Mouse (Mus musculus) small intestine, adult 2 months (tissue): ENCODE results near the gene Cacng4. TPM values are rescaled to one million over a fixed set of nuclear protein-coding genes. Genes with fewer than 3 reads are reported as not detected.

ENCODE experiments used
- H3K27ac ChIP-seq: fragments of 200-500 bp; 2 replicates; pipeline ENCODE4 v1.5.1; 2012; ENCODE audit warnings: low read depth, low read length, control low read depth, inconsistent platforms; ENCODE audit not compliant: insufficient read depth
- H3K27me3 ChIP-seq: fragments of 200-500 bp; 2 replicates; pipeline ENCODE4 v1.6.1; 2012; ENCODE audit warnings: mild to moderate bottlenecking, moderate library complexity, low read length, inconsistent platforms; ENCODE audit not compliant: control insufficient read depth, insufficient read depth
- H3K36me3 ChIP-seq: fragments of 200-500 bp; 2 replicates; pipeline ENCODE4 v1.6.1; 2012; ENCODE audit warnings: mild to moderate bottlenecking, low read length, control low read depth, inconsistent platforms; ENCODE audit not compliant: control insufficient read depth, insufficient read depth
- H3K4me1 ChIP-seq: fragments of 200-500 bp; 2 replicates; pipeline ENCODE4 v1.6.1; 2012; ENCODE audit warnings: low read length, inconsistent platforms, mixed read lengths; ENCODE audit not compliant: control insufficient read depth, insufficient read depth, insufficient read length
- H3K4me3 ChIP-seq: fragments of 200-500 bp; 2 replicates; pipeline ENCODE4 v1.5.1; 2012; ENCODE audit warnings: low read depth, mild to moderate bottlenecking, control low read depth, inconsistent platforms, low read length, moderate library complexity
- CTCF ChIP-seq: fragments of 200-500 bp; IDR thresholded peaks from 2 replicates; pipeline ENCODE4 v1.5.1; 2012; ENCODE audit warnings: low read depth, mild to moderate bottlenecking, control low read depth, inconsistent platforms, low read length, moderate library complexity, mixed read lengths; ENCODE audit not compliant: insufficient replicate concordance, insufficient read length; ENCODE audit errors: extremely low read depth
- POLR2A ChIP-seq: fragments of 200-500 bp; IDR thresholded peaks from 2 replicates; pipeline ENCODE4 v1.6.1; 2012; ENCODE audit warnings: low read depth, mild to moderate bottlenecking, control low read depth, inconsistent platforms, low read length, moderate library complexity
- WGBS: fragments of 180-500 bp; shearing (Covaris S2); methylation state at CpG from one replicate; pipeline ENCODE4 v1.1.7; 2018; 5-methylcytosine and 5-hydroxymethylcytosine counted together
- polyA plus RNA-seq: library from polyadenylated mRNA; depleted of rRNA; stranded (reverse); fragments of >200 nt; gene quantifications from 2 replicates; pipeline ENCODE4 v1.2.3, GENCODE M21; 2012

The Cacng4 gene
- polyA plus RNA-seq, 1 experiment: 0.24 TPM

DNA sequence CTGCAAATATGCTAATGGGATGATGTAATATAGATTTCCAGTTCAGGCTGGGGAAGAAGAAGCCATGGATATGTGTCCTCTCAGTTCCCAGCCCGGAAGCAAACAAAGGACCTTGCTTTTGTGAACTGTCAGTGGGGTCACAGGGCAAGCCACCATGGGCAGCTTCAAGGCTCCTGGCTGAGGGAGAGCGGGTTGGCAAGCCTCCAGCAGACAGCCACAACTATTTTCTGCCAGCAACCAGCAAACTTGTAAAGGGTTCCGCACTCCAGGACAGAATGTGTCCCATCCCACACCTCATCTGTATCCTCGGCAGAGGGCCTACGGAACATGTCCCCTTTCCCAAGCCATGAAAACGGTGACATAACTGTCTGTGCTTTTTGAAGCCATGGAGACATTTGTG, 22.4 kb downstream of the Cacng4 start:
- Histone ChIP-seq H3K4me3 (no peak overlapping the region), H3K36me3 (no peaks in the 10 kb centered on the region), H3K27ac (no peak overlapping the region), H3K4me1 (no peaks in the 10 kb centered on the region), H3K27me3 (no peaks in the 10 kb centered on the region)
- TF ChIP-seq POLR2A (no peak), CTCF (no peak)
- WGBS: 64% methylated on average over 6 of the region's 6 CpGs

DNA sequence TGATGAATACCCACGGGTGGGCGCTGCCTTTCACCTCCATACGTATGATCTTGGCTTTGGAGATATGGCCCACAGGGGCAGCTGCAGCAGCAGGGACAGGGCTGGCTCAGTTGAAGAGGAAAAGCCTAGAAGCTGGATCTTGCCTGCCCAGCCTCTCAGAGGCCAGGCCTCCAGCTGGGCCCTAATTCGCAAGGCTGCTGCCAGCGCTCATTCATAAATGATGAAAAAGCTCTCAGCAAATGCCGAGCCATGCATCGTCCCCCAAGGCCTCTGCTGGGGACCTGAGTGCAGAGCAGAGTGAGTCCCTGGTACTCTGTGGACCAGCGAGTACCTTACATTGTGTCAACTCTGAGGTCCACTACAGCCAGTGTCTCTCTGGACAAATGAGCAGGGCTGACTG, 26.0 kb downstream of the Cacng4 start:
- WGBS: 83% methylated on average over 8 of the region's 8 CpGs
- no peaks in the 10 kb centered on the region for H3K36me3 ChIP-seq
- no peaks in the 10 kb centered on the region for H3K27me3 ChIP-seq
- H3K4me1 ChIP-seq: no peaks in the 10 kb centered on the region
- TF ChIP-seq POLR2A (no peak), CTCF (no peak)
- H3K4me3 ChIP-seq: no peak overlapping the region
- H3K27ac ChIP-seq: no peak overlapping the region

DNA sequence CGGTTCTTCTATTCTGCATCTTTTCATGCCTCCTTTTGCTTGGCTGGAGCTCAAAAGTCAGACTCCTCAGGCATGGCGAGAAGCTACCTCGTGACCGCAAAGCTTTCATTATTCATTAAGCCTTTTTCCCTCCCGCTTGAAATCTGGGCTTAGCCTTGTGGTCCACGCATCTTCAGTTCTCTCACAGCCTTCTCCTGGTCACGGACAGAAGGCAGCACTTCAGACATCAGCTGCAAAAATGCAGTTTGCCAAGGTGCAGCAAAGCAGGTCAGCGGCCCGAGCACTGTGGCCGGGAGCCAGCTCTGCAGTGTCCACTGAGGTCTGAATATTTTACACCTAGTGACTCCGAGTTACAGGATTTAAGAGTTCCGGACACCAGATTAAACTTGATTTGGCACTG, 27.4 kb downstream of the Cacng4 start:
- Histone ChIP-seq H3K36me3 (no peaks in the 10 kb centered on the region), H3K4me1 (no peaks in the 10 kb centered on the region), H3K27me3 (no peaks in the 10 kb centered on the region), H3K4me3 (no peak overlapping the region), H3K27ac (no peak overlapping the region)
- 84% methylated on average over 12 of the region's 12 CpGs for WGBS
- no peak for TF ChIP-seq CTCF
- TF ChIP-seq POLR2A: no peak

DNA sequence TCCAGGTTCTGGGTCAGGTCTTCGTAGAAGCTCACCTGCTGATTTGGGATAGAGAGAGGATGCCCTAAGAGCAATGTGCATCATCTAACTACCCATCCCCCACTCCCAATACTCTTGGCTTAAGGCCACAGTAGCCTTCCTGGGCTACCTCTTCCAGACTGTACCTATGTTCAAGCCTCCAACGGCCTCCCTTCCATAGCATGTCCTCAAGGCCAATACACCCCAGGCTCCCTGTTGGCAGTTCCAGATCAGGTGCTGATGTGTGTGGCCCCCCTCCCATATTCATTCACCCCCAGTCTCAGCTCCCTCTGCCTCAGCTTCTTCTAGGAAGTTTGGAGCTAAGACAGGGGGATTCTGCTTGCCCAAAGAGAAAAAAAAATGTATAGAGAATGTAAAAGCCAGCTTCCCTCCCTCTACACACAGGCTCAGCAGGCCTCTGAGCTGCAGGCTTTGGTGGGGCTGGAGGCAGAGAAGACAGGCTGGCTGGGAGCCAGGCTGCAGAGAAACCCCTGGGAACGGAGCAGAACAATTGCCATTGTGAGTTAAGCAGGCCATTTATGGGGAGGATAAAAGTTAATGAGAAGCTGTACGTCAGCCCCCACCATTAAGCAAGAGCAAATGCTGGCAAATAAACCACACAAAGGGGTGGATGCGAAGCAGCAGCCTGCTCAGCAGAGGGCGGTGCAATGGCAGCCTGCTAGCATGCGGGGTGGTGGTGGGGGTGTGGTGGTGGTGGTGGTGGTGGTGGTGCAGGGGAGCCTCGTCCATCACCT, 31.5 kb downstream of the Cacng4 start:
- no peaks in the 10 kb centered on the region for H3K27me3 ChIP-seq
- H3K36me3 ChIP-seq: no peaks in the 10 kb centered on the region
- TF ChIP-seq POLR2A: no peak
- TF ChIP-seq CTCF: no peak
- no peak overlapping the region for H3K4me3 ChIP-seq
- no peaks in the 10 kb centered on the region for H3K4me1 ChIP-seq
- WGBS: 30% methylated on average over 8 of the region's 8 CpGs
- H3K27ac ChIP-seq: no peak overlapping the region

DNA sequence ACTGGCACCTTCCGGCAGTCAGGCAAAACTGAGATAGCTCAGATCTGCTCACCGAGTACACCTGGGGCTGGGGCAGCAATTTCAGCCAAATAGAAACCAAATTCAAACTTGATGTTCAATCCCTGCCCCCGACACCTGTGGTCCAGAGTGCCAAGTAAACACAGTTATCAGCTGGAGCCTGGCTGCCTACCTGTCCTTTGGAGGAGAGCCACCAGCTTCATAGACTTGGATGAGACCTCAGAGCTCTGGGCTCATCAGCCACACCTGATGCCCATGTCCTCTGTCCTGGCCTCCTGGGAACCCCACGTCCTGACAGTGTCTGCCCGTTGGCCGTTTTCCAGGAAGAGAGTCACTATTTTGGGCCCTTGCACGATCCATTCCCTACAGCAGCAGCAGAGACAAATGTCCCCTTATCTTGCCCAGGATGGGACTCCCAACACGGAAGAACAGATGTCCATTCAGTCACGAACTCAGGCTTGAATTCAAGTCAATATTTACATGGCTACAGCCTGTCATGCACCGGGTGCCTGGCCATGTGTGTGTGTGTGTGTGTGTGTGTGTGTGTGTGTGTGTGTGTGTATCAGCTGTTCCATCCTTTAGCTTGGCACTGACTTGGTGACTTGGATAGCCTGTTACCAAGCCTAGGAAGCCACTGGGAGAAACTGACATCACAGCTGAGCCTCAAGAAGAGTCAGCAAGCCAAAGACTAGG, 32.4 kb downstream of the Cacng4 start:
- no peak overlapping the region for H3K27ac ChIP-seq
- no peaks in the 10 kb centered on the region for H3K36me3 ChIP-seq
- no peaks in the 10 kb centered on the region for H3K4me1 ChIP-seq
- 22% methylated on average over 10 of the region's 10 CpGs for whole genome bisulfite sequencing
- no peak overlapping the region for H3K4me3 ChIP-seq
- H3K27me3 ChIP-seq: no peaks in the 10 kb centered on the region
- TF ChIP-seq CTCF (no peak), POLR2A (no peak)

DNA sequence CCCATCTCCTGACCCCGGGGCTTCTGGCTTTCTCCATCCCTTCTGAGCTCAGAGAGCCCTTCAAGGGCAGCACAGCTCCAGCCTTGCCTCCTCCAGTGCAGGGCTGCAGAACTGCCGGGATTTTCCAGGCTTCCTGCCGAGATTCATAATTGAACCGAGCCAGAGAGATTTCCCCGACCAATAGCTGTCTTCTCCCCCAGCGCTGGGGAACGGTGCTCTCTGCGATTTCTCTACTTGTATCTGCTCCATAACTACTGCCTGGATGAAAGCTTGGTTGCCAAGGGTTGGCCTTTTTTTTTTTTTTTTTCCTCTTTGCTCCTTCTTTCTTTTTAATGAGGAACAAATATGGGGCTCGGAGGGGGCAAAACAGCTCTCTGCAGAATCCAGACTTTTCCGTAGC, 34.4 kb downstream of the Cacng4 start:
- no peaks in the 10 kb centered on the region for H3K4me1 ChIP-seq
- H3K27ac ChIP-seq: no peak overlapping the region
- no peaks in the 10 kb centered on the region for H3K27me3 ChIP-seq
- 67% methylated on average over 10 of the region's 10 CpGs for WGBS
- H3K36me3 ChIP-seq: no peaks in the 10 kb centered on the region
- TF ChIP-seq CTCF (no peak), POLR2A (no peak)
- no peak overlapping the region for H3K4me3 ChIP-seq

DNA sequence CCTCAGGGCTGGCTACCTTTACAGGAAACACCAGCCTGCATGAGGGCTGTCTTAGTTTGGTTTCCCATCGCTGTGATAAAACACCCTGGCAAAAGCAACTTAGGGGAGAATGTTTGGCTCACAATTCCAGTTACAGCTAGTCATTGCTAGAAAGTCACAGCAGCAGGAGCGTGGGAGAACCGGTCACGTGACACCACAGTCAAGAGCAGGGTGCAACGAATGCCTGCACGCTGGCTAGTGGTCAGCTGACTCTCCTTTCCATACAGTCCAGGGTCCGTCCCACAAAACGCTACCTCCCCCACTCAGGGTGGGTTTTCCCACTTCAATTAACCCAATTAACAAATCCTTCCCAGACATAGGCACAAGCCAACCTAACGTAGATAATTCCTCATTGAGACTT, 34.8 kb downstream of the Cacng4 start:
- TF ChIP-seq POLR2A: no peak
- TF ChIP-seq CTCF: no peak
- H3K27me3 ChIP-seq: no peaks in the 10 kb centered on the region
- H3K4me1 ChIP-seq: no peaks in the 10 kb centered on the region
- H3K4me3 ChIP-seq: no peak overlapping the region
- no peaks in the 10 kb centered on the region for H3K36me3 ChIP-seq
- H3K27ac ChIP-seq: no peak overlapping the region
- WGBS: 77% methylated on average over 9 of the region's 9 CpGs
